Mouse (Mus musculus): Measurements from ENCODE around the gene Gm36245. TPM values are rescaled to one million over a fixed set of nuclear protein-coding genes. Genes with fewer than 3 reads are reported as not detected.
A peak's percentile ranks its signal among the peaks of the same experiment; 100 is the strongest.
"Not testable (repeated sequence)": the region's sequence is repeated elsewhere in the genome, so short reads cannot be mapped to it uniquely, and the experiment has no call there.

Gene Gm36245
- total RNA-seq (2021): not detected

DNA sequence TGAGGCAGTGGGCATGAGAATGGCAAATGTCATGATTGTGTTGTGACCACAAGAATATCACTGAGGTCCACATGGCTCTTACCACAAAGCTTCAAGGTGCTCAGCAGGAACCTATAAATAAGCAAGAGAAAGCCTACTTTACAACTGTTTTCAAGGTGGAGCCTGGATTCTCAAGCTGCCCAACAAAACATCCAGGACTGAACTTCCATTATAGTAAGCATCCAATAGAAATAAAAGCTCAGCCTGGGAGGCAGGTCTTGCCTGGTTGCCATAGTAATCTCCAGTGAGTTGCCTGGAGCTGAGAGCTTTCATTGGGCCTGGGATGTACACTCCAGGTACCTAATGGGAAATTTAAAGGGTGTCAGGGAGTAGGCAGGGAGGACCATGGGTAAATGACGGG, at the start of gene Gm36245:
Gene Gm36245, plus strand, starts transcription at position 301 of the 400 bp plus-strand sequence.
- no peak for DNase-seq (ENCODE audit: low spot score in 2 of 2)
- intact Hi-C loops (cut with DNase I): loop anchor here (1.0 to 10.0 kb wide), 2 partner anchors 37 to 306 kb away; no protein-coding TSS in a partner anchor

DNA sequence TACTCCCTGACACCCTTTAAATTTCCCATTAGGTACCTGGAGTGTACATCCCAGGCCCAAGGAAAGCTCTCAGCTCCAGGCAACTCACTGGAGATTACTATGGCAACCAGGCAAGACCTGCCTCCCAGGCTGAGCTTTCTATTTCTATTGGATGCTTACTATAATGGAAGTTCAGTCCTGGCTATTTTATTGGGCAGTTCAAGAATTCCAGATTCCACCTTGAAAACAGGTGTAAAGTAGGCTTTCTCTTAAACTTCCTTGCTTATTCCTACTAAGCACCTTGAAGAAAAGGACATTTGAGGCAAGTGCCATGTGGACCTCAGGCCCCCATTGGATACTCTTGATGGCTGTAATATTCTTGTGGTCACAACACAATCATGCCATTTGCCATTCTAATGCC, 37.3 kb upstream of the Gm36245 start, which contains the start of gene 1700025B11Rik:
Gene 1700025B11Rik, minus strand, starts transcription at position 101 of the 400 bp plus-strand sequence.
- intact Hi-C loops (cut with DNase I): loop anchor here (1.0 kb wide), 1 partner anchor 38 kb away; the partner anchor contains the start of gene Gm36245
- DNase-seq (ENCODE audit: low spot score in 2 of 2): no peak

DNA sequence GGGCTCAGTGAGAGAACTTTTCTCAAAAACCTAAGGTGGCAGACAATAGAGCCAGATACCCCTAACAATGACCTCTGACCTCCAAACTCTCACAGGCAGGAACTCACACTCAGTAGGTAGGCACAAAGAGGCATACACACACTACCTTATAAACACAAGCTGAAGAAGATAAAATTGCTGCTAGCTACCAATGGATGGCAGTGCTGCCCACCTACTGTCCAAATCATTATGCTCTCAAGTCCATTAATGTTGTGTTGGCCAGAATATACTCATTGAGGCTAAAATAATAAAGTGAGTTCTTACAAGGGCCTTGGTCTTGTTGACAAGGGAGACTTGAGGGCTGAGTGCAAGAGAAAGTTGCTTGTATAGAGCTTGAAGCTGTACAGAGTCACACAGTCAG, 35.8 kb upstream of the Gm36245 start:
- intact Hi-C loops (cut with DNase I): no loop called here
- no peak for DNase-seq (ENCODE audit: low spot score in 2 of 2)

DNA sequence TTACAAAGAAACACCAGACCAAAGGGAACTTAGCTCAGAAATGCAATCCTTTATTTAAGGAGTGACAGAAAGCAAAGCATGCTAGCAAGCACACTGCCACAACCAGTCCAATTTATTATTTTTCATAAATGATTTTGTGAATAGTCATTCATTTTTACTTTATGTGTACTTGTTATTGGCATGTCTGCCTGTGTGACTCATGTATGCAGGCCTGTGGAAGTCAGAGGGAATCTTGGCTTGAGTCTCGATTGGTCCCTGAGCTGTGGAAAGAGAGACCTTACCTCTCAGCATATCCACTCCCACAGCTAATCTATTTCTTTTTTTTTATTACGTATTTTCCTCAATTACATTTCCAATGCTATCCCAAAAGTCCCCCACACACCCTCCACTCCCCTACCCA, 20.3 kb upstream of the Gm36245 start:
- intact Hi-C loops (cut with DNase I): no loop called here
- DNase-seq (ENCODE audit: low spot score in 2 of 2): no peak

DNA sequence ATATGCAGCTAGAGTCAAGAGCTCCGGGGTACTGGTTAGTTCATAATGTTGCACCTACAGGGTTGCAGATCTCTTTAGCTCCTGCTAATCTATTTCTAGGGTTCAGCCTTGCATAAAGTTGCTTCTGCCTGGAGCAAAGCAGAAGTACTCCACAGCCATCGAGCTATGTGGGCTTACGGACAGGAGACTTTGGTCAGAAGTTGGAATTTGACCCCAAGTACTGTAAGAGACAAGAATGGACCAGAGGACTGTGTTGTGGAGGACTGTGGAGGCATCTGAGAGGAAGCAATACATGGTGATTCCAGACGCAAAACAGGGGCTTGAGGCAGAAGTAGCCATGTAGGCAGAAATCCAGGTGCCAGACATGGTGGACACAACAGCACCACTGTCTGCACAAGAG, 19.7 kb upstream of the Gm36245 start:
- intact Hi-C loops (cut with DNase I): no loop called here
- no peak for DNase-seq (ENCODE audit: low spot score in 2 of 2)

DNA sequence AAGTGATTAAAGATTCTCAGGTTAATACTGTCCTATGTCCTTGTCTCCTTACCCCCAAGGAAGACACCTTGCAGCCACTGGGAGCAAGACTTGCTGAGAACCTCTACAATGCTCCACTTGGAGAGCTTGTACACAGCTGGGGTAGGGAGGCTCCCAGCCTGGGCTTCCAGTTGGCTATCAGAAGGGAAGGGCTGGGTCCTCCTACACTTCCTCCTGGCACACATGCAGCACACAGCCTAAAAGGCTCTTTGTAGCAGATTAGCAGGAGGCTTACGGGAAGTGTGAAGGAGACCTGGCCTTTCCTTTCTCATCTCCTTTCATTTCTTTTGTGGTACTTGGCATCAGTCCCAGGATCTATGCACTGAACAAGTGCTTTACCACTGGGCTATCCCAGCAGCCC, 17.4 kb upstream of the Gm36245 start:
- DNase-seq (ENCODE audit: low spot score in 2 of 2): peak in 1 of 2 experiments; percentile 14
- intact Hi-C loops (cut with DNase I): no loop called here

DNA sequence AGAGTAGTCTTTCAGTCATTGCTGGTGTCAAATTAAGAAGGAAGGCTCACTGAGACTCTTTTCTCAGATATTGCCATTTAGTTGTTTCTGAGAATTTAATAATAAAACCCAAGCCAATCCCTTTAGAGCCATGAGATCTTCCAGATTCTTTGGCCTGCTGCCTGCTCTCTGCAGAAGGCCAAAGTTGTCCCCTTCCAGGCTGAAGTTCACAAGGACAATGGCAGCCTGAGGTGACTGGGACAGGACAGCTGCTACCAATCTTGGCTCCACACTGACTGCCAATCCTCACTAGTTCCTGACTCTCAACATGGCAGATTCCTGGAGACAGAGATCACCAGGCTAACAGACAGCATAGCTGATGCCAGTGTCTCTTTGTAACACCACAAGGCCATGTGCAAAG, 12.0 kb upstream of the Gm36245 start:
- intact Hi-C loops (cut with DNase I): no loop called here
- DNase-seq (ENCODE audit: low spot score in 2 of 2): no peak

DNA sequence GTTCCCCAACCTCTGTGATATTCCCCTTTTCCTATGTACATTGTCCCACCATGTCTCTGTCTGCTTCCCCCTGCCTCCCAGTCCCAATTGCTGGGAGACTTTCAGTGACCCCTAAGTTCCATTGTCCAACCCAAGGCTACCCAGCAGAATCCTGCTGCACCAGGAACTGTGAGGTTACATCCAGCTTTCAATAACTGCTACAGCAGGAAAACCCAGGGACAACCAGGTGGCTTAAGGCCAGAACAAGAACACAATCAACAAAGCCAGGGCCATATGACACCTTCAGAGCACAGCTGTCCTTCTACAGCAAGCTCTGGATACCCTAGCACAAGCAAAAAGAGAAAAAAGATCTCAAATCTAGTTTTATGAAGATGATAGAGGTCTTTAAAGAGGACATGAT, 10.1 kb upstream of the Gm36245 start:
- intact Hi-C loops (cut with DNase I): no loop called here
- no peak for DNase-seq (ENCODE audit: low spot score in 2 of 2)

DNA sequence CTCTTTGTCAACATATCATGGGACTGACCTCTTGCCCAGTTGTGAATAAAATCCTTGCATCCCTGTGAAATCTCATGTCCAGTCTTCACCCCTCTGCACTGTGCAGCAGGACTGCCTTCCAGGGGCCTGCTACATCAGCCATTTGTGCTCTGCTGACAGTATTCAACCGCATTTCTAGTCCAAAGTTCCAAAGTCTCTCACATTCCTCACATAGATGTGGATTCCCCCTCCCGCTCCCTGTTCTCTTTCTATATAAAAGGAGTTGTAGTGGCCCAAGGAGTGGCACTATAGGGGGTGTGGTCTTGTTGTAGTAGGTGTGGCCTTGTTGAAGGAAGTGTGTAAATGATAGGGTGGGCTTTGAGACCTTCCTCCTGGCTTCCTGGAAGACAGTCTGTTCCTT, 8.2 kb upstream of the Gm36245 start:
- DNase-seq (ENCODE audit: low spot score in 2 of 2): no peak
- intact Hi-C loops (cut with DNase I): loop anchor here (10.0 kb wide), 1 partner anchor 314 kb away; no protein-coding TSS in a partner anchor

DNA sequence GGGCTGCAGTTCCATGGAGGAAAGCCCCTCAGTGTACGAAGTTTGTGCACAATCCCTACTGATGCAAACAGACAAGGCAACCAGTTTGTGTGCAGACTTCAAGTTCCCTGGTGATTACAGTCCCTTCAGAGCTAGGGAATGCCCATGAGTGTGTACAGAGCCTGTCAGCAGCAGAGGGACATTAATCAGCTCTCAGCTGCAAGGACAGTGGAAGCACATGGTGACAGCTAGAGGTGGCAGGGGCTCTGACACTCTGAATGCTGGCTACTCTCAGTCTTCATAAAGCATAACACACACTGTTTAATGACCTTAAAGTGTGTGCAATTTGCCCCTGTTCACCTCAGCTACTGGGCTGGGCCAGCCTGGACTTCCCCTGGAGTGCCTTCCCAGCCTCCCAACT, 5.5 kb upstream of the Gm36245 start:
- intact Hi-C loops (cut with DNase I): loop anchor here (10.0 kb wide), 1 partner anchor 311 kb away; no protein-coding TSS in a partner anchor

DNA sequence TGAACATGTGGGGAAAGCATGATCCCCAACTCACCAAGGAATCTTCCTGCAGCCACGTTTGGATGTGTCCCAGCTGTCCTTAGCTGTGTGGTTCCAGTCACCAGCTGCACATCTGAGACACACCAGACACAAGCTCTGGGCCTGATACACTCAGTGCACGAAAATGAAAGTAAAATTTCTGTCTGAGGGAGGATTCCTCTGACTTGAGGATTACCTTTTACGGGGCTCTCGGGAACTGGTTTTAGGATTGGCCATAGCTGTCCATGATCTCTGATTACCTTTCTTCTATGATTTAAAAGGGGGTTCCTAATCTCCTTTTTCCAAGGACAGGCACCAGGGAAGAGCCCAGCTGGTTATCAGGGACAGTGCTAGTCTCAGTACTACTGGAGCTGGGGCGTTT, 3.1 kb upstream of the Gm36245 start, which contains the start of gene Apol10b:
Gene Apol10b, minus strand, starts transcription at position 165 of the 400 bp plus-strand sequence.
- intact Hi-C loops (cut with DNase I): loop anchor here (10.0 kb wide), 1 partner anchor 309 kb away; no protein-coding TSS in a partner anchor
- no peak for DNase-seq (ENCODE audit: low spot score in 2 of 2)

More for the DNA sequence above, 5.5 kb upstream of the Gm36245 start:
- no peak for DNase-seq (ENCODE audit: low spot score in 2 of 2)

DNA sequence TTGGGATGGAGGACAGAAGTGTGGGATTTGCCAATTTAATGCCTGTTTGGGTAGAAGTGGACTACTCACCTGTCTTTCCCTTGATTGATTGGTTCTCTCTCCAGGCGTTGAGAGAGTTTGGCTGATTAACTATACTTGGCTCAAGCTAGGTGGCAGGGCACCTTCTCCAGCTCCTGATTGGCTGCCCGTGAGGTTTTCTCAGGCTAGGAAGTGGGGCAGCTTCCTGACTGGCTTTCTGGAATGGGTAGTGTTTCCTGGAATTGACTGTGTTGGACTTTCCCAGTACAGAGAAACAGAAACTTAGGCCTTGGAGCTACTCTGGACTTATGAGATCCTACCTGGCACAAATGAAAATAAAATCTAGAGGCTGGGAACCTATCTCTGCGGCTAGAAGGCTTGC, 629 bp upstream of the Gm36245 start:
- DNase-seq (ENCODE audit: low spot score in 2 of 2): no peak
- intact Hi-C loops (cut with DNase I): loop anchor here (10.0 kb wide), 1 partner anchor 306 kb away; no protein-coding TSS in a partner anchor

DNA sequence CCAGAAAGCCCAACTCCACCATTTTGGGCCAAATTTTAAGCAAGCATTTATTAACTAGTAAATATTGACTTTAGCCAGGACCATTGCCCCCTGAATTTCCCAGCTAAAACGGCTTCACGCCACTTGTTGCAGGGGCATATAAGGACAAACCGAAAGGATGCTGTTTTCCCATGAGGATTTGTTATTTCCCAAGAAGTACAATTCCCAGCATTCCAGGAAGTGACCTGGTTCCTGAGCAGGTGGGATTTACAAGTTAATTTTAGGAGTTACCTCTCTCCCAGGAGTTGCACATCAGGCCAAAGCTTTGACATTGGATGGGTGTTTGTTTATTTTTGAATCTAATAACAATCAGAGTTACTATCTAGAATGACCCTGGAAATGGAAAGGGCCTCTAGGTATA, 7.0 kb downstream of the Gm36245 start:
- intact Hi-C loops (cut with DNase I): no loop called here
- DNase-seq (ENCODE audit: low spot score in 2 of 2): no peak

DNA sequence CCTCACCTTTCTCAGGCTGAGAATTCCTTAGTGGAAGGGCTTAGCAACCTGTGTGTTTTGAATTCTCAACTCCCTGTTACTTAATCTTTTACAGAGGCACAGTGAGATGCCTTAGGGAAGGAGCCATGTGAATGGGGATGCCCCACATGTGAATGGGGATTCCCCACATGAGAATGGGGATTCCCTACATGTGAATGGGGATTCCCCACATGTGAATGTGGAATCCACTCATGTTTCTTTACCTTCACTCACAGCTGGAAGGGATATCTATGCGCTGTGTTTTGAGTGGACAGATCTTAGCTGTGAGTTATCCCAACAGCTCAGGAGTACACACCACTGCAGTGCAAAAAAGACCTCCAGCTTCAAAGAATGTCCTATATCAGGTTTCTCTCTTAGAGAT, 25.7 kb downstream of the Gm36245 start:
- intact Hi-C loops (cut with DNase I): no loop called here
- DNase-seq (ENCODE audit: low spot score in 2 of 2): no peak

DNA sequence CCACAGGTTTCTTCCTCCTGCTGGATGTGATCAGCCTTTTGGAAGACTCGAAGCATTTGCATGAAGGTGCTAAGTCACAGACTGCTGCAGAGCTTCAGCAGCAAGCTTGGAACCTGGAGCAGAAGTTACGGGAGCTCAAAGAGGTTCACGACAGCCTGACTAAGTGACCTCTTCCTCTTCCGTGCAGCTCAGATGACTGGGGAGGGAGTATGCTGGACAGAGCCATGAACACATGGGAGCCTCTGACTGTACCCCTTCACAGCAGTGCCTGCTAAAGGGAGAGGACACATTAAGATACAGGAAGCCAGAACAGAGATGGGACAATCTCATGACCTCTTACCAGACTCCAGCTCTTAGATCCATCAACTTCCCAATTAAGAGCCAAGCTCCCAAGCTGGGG, 27.4 kb downstream of the Gm36245 start:
- DNase-seq (ENCODE audit: low spot score in 2 of 2); intact Hi-C loops (cut with DNase I): not testable (repeated sequence)

DNA sequence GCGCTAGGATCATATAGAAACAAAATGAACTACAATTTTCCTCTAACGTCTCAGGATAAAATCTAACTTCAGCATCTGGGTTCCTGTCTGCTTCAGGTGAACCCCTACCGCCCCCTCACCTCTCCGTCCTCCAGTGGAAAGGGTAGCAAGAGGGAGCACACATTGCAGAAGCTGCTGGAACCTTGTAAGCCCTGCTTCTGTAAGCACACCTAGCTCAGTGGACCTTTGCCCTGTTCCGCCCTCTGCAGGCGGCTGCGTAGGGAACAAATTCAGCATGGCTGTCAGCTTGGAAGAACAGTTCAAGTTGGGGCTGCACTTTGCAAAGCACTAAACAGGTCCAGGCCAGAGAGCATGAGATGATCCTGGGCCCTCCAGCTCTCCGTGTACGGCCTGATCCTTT, 29.6 kb downstream of the Gm36245 start:
- intact Hi-C loops (cut with DNase I); DNase-seq (ENCODE audit: low spot score in 2 of 2): not testable (repeated sequence)

DNA sequence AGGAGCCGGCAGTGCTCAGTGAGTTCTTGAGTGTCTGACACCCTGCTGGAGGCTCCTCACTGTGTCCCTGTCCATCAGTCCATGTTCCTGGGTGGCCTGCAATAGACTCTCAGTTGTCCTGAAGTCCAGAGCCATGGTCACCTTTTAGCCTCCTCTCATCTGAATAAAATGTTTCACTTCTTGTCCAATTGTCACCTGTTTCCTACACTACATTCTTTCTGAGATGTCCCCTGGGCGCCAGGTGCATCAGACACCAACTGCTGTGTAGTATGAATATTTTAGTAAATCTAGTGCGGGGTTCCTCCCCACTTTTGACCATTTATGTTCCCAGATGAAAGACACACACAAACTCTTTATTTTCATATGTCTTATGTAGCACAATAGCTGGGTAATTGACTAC, 30.8 kb downstream of the Gm36245 start:
- intact Hi-C loops (cut with DNase I): loop anchor here (1.0 kb wide), 1 partner anchor 109 kb away; no protein-coding TSS in a partner anchor
- not testable (repeated sequence) for DNase-seq (ENCODE audit: low spot score in 2 of 2)

DNA sequence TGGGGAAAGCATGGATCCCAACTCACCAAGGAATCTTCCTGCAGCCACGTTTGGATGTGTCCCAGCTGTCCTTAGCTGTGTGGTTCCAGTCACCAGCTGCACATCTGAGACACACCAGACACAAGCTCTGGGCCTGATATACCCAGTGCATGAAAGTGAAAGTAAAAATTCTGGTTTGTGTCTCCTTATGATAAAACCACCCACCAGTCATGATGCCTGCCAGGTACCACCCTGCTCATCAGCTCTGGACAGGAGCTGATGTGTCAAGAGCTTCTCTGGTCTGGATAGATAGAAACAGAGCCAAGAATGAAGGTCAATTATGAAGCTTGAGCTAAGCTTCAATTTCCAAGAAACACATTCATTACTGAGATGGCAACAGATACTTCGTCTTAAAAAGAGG, 44.1 kb downstream of the Gm36245 start, which contains the start of gene Apol11b:
Gene Apol11b, minus strand, starts transcription at position 111 of the 400 bp plus-strand sequence.
- DNase-seq (ENCODE audit: low spot score in 2 of 2); intact Hi-C loops (cut with DNase I): not testable (repeated sequence)

DNA sequence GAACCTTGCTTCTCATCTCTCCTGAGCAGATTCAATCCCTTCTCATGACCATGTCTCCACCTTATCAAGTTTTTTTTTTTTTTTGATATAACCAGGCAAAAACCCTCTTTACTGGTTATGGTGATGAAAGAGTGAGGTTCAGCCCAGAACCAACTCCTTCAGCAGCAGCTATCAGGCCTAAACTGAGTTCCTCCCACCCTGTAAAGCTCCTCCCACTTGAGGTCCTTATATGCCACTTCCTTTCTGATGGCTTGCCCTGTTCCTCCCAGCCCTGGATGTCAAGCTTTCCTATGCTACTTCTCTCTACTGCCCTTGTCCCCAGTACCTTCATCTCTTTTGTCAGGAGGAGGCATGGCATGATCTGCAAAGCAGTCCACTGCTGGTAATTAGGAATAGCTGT, 52.1 kb downstream of the Gm36245 start:
- DNase-seq (ENCODE audit: low spot score in 2 of 2); intact Hi-C loops (cut with DNase I): not testable (repeated sequence)

Measured in left cerebral cortex, postnatal 25 days (tissue).